Mouse (Mus musculus): ENCODE data around the gene Myl6.
A peak's percentile ranks its signal among the peaks of the same experiment; 100 is the strongest.

DNA sequence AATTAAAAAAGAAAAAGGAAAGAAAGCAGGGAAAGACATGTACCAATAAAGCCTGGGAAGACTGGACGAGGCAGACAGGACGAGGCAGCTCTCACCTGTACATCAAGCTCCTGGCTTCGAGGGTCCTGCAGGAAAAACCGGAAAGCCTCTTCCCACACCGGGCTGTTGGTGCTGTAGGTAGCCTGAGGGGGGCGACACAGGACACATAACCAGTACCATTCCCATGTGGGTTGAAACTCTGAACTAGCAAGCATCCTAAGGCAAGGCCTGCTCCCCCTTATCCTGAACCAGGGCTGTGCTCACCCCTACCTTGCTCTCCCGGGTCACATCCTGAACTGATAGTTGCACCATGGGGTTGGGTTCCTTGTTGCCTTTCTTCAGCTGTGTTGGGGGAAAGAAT is 24.9 kb upstream of the Myl6 start:
- no peak for TF ChIP-seq POLR2AphosphoS2 (IDR thresholded peaks at IDR 0.05; ENCODE audit: low read depth, low read length)
- TF ChIP-seq POLR2A (IDR thresholded peaks at IDR 0.05; ENCODE audit: low read depth, low read length): no peak
- TF ChIP-seq TBP (conservative IDR thresholded peaks at IDR 0.05; ENCODE audit: low read depth, low read length): no peak
- no peak for TF ChIP-seq EP300 (IDR thresholded peaks at IDR 0.05; ENCODE audit: low read length)
- TF ChIP-seq ZKSCAN1 (IDR thresholded peaks at IDR 0.05; ENCODE audit: borderline replicate concordance, low read depth, low read length): no peak
- peak; percentile 13 to 71; a peak in 2 of 4 replicates for TF ChIP-seq CTCF (conservative IDR thresholded peaks at IDR 0.05 in 1 of 2, IDR thresholded peaks at IDR 0.05 in 1 of 2; ENCODE audit: low read depth in 2 of 2, low read length in 2 of 2)
- TF ChIP-seq JUND (conservative IDR thresholded peaks at IDR 0.05; ENCODE audit: low read depth, low read length): no peak
- TF ChIP-seq ZC3H11A (IDR thresholded peaks at IDR 0.05; ENCODE audit: low read depth, low read length): no peak

Measured in CH12.LX (cell line).